Comparison of ENCODE assay signal across 14 mouse cellular contexts in the genomic region with DNA sequence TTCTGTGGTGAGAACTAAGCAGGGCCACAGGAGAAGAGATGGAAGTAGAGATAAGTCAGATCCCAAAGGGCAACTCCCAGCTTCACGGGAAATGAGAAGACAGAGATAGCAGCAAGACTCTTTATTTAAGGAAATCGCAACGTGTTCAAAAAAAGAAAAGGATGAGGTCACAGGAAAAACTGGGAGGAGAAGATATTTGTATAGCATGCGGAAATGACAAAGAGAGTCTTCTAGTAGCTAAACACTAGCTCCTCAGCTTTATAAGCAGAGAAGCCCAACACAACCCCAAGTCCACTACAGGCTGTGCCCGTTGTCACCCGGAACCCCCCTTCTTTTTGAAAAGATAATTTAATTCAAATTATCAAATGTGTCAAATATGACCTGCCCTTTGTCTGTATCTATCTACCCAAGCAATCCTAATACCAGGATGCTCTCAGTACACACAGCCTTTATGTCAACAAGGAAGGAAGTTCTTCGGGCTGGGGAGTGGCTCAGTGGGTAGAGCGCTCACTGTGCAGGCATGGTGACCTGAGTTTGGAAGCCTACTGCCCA. TPM values are rescaled to one million over a fixed set of nuclear protein-coding genes. Genes with fewer than 3 reads are reported as not detected.
DNase-seq lines count a peak whose midpoint lies in the region; ATAC-seq and TF ChIP-seq lines count a peak whose summit lies in the region.
"Had no signal": no experiment of that assay in that cellular context is flagged by ENCODE, and none has a peak within 500 bp of the region (broad histone marks: within the 10 kb centered on the region; RNA-seq: fewer than 3 reads in every experiment).

No protein-coding gene starts in this region.

- WGBS in liver, adult 2 months, result 71% methylated on average over 8 of the region's 8 CpGs
- WGBS in liver, embryonic 12.5 days (ENCODE audit: insufficient replicate concordance), result 40% methylated on average over 8 of the region's 8 CpGs

- H3K9me3 ChIP-seq in liver, embryonic 12.5 days (replicated peaks), result 0 out of 2 replicates have a peak, but pooled peaks cover 3% of the 10 kb centered on the region

- no peak overlapping the region for H3K4me3 ChIP-seq in liver, adult 2 months (ENCODE audit: insufficient read depth, low read depth, low read length)
- H3K4me3 ChIP-seq in liver, embryonic 12.5 days, result no peak overlapping the region
- H3K4me3 ChIP-seq: erythroblast, embryonic 14.5 days had no signal

- peak overlapping the region; percentile 19 for H3K4me2 ChIP-seq in liver, embryonic 12.5 days

- TF ChIP-seq CTCF in liver, adult 2 months (IDR thresholded peaks at IDR 0.05; ENCODE audit: low read depth, low read length), result no peak

- H3K27ac ChIP-seq in liver, adult 2 months (replicated peaks; ENCODE audit: insufficient read depth, low read depth, low read length), result peak overlapping the region; percentile 28; the same call in 1 of the 2 replicates
- peak overlapping the region; percentile 38; the same call in 1 of the 2 replicates for H3K27ac ChIP-seq in liver, embryonic 12.5 days

- intact Hi-C loops in heart, postnatal 14 days (cut with DNase I), result no loop called here

- DNase-seq in heart, adult 11 months, result peak; percentile 96
- no peak for DNase-seq in heart, postnatal 14 days
- peak; percentile 21 for DNase-seq in liver, adult 2 months (ENCODE audit: extremely low read depth, low read depth, low spot score)
- no peak for DNase-seq in liver
- DNase-seq in lung, postnatal 4 days, result peak; percentile 49 to 76
- DNase-seq in retina, postnatal 1 day, result no peak
- DNase-seq in urinary bladder, postnatal 4 days (ENCODE audit: low spot score in 2 of 2), result no peak
- DNase-seq: adrenal gland, postnatal 25 days; cerebellum, adult 8-10 months; left cerebral cortex, postnatal 4 days; right cerebral cortex, postnatal 25 days had no signal

- H3K36me3 ChIP-seq in liver, adult 2 months (ENCODE audit: control insufficient read depth, insufficient read depth, low read length), result no peaks in the 10 kb centered on the region
- H3K36me3 ChIP-seq in liver, embryonic 12.5 days, result peaks cover 6% of the 10 kb centered on the region

- no peak for TF ChIP-seq POLR2A in liver, adult 2 months (IDR thresholded peaks at IDR 0.05; ENCODE audit: extremely low read depth, insufficient read depth, low read length)

- no peak overlapping the region for H3K9ac ChIP-seq in liver, adult 2 months (ENCODE audit: low read depth, low read length)
- no peak overlapping the region for H3K9ac ChIP-seq in liver, embryonic 12.5 days

- H3K27me3 ChIP-seq in liver, adult 2 months (ENCODE audit: control insufficient read depth, insufficient read depth, low read length), result no peaks in the 10 kb centered on the region
- H3K27me3 ChIP-seq in liver, embryonic 12.5 days (replicated peaks), result no peaks in the 10 kb centered on the region

- peaks cover 8% of the 10 kb centered on the region for H3K4me1 ChIP-seq in liver, adult 2 months (ENCODE audit: control insufficient read depth, insufficient read depth, low read length)
- peaks cover 50% of the 10 kb centered on the region for H3K4me1 ChIP-seq in liver, embryonic 12.5 days

- ATAC-seq in liver, embryonic 12.5 days, result no peak

- H3K79me2 ChIP-seq in liver, adult 2 months (ENCODE audit: control insufficient read depth, insufficient read depth, low read length), result peaks cover 5% of the 10 kb centered on the region; the same call in 1 of the 2 replicates

RNA-seq across cellular contexts. Expression of a gene that starts 3.1 kb away (rescaled TPM):
- total RNA-seq in heart, postnatal 14 days (2021), result 1 to 10 TPM; 5.0 to 5.9 TPM
- total RNA-seq in liver, adult 2 months (2014; rRNA removed), result 3.7 and 4.0 TPM in 2 replicates
- 5.5 and 7.7 TPM in 2 replicates for polyA plus RNA-seq in liver, adult 2 months (2012; rRNA removed)
- 22.3 and 22.8 TPM in 2 replicates for polyA plus RNA-seq in liver, embryonic 12.5 days (2016; fragmentation: Nextera tagmentation; extraction: Ambion mirVana)

RNA-seq across cellular contexts. Expression of a gene that starts 25.6 kb away (rescaled TPM):
- 10 to 100 TPM; 37.2 to 38.0 TPM for total RNA-seq in heart, postnatal 14 days (2021)
- total RNA-seq in liver, adult 2 months (2014; rRNA removed), result 20.2 and 21.3 TPM in 2 replicates
- polyA plus RNA-seq in liver, adult 2 months (2012; rRNA removed), result 38.5 and 46.7 TPM in 2 replicates
- polyA plus RNA-seq in liver, embryonic 12.5 days (2016; fragmentation: Nextera tagmentation; extraction: Ambion mirVana), result 17.7 and 18.4 TPM in 2 replicates

RNA-seq across cellular contexts. Expression of a gene that starts 37.3 kb away (rescaled TPM):
- not detected for total RNA-seq in heart, postnatal 14 days (2021)
- not detected in 2 replicates for total RNA-seq in liver, adult 2 months (2014; rRNA removed)
- polyA plus RNA-seq in liver, adult 2 months (2012; rRNA removed), result not detected in 2 replicates
- polyA plus RNA-seq in liver, embryonic 12.5 days (2016; fragmentation: Nextera tagmentation; extraction: Ambion mirVana), result not detected in 2 replicates
- total RNA-seq: adrenal gland, postnatal 25 days; megakaryocyte progenitor cell, adult 5-6 weeks had no signal
- polyA plus RNA-seq: erythroblast, embryonic 14.5 days had no signal

RNA-seq across cellular contexts. Expression of a gene that starts 40.3 kb away (rescaled TPM):
- 100 to 1,000 TPM; 146 to 155 TPM for total RNA-seq in heart, postnatal 14 days (2021)
- total RNA-seq in liver, adult 2 months (2014; rRNA removed), result 10.1 and 11.2 TPM in 2 replicates
- polyA plus RNA-seq in liver, adult 2 months (2012; rRNA removed), result 7.9 and 8.6 TPM in 2 replicates
- 15.1 and 15.2 TPM in 2 replicates for polyA plus RNA-seq in liver, embryonic 12.5 days (2016; fragmentation: Nextera tagmentation; extraction: Ambion mirVana)

Comparison
In these comparisons a context has a peak if more than half of its experiments do, and no peak if none do; other contexts are left out.
1. DNase-seq: peak in heart, adult 11 months (single experiment), liver, adult 2 months (single experiment) and lung, postnatal 4 days (2 of 2); none in heart, postnatal 14 days (0 of 2), liver (single experiment), retina, postnatal 1 day (single experiment) and urinary bladder, postnatal 4 days (0 of 2).